7 mouse cellular contexts compared by ENCODE assay signal in genomic region chr14:25464611-25465307, GRCm38 (mm10). TPM values are rescaled to one million over a fixed set of nuclear protein-coding genes. Genes with fewer than 3 reads are reported as not detected.
DNase-seq lines count a peak whose midpoint lies in the region; ATAC-seq and TF ChIP-seq lines count a peak whose summit lies in the region.

No protein-coding gene starts in this region.

- 45% methylated on average over 8 of the region's 8 CpGs for WGBS in macrophage (ENCODE audit: missing documents)
- WGBS in stomach, postnatal 0 days = 47% methylated on average over 8 of the region's 8 CpGs

- ATAC-seq in granulocyte monocyte progenitor cell, adult 5-6 weeks (replicated peaks; ENCODE audit: poor library complexity, severe bottlenecking) = peak; percentile 40
- peak; percentile 84 for ATAC-seq in stomach, postnatal 0 days (ENCODE audit: low FRiP score, low TSS enrichment)

- no peak for TF ChIP-seq EP300 in stomach, postnatal 0 days (optimal IDR thresholded peaks at IDR 0.05)

- peak overlapping the region; percentile 20; the same call in 1 of the 2 replicates for H3K4me2 ChIP-seq in stomach, postnatal 0 days (replicated peaks; ENCODE audit: low read depth)

- H3K79me2 ChIP-seq in macrophage (ENCODE audit: inconsistent target) = peaks cover 100% of the 10 kb centered on the region

- peaks cover 39% of the 10 kb centered on the region for H3K4me1 ChIP-seq in stomach, postnatal 0 days (replicated peaks; ENCODE audit: control insufficient read depth, insufficient read depth)

- H3K27me3 ChIP-seq in stomach, postnatal 0 days (ENCODE audit: control insufficient read depth, insufficient read depth, low read length) = no peaks in the 10 kb centered on the region

- H3K9me3 ChIP-seq in stomach, postnatal 0 days (ENCODE audit: control insufficient read depth, low read length) = no peaks in the 10 kb centered on the region

- H3K36me3 ChIP-seq in macrophage (ENCODE audit: inconsistent target) = no peaks in the 10 kb centered on the region
- no peaks in the 10 kb centered on the region for H3K36me3 ChIP-seq in stomach, postnatal 0 days (ENCODE audit: control insufficient read depth, insufficient read depth, low read length)

- peak overlapping the region; percentile 99 for H3K27ac ChIP-seq in macrophage
- H3K27ac ChIP-seq in stomach, postnatal 0 days (replicated peaks) = peak overlapping the region; percentile 82

- TF ChIP-seq CTCF in stomach, postnatal 0 days (IDR thresholded peaks at IDR 0.05; ENCODE audit: low read depth) = no peak; the same call in 1 of the 2 replicates

- DNase-seq in urinary bladder, adult 2 months (ENCODE audit: low spot score) = peak; percentile 50
- no peak for DNase-seq in urinary bladder, postnatal 36 days (ENCODE audit: low spot score in 2 of 2)
- DNase-seq in stomach, postnatal 0 days (ENCODE audit: low spot score) = peak; percentile 84
- no peak for DNase-seq in embryo, embryonic 9.5 days (ENCODE audit: extremely low spot score)
- DNase-seq in testis, postnatal 10 days (ENCODE audit: low spot score) = no peak

- H3K4me3 ChIP-seq in macrophage (ENCODE audit: inconsistent target) = no peak overlapping the region
- H3K4me3 ChIP-seq in stomach, postnatal 0 days (ENCODE audit: low read depth, low read length) = no peak overlapping the region

- peak overlapping the region; percentile 1; the same call in 1 of the 2 replicates for H3K9ac ChIP-seq in stomach, postnatal 0 days (ENCODE audit: low read length)

RNA-seq across cellular contexts. Expression of gene Zmiz1, which starts 5.8 kb away (rescaled TPM):
- 15.3 and 31.4 TPM in 2 replicates for polyA plus RNA-seq in urinary bladder, adult 2 months (2012; rRNA removed)
- total RNA-seq in granulocyte monocyte progenitor cell, adult 5-6 weeks (2014; fragmentation: Nextera tagmentation) = 93.2 and 97.4 TPM in 2 replicates
- 6.9 and 8.9 TPM in 2 replicates for total RNA-seq in granulocyte monocyte progenitor cell, adult 5-6 weeks (2017)
- 100 to 1,000 TPM; 201 to 426 (median 339) TPM for total RNA-seq in macrophage (2018; cell fraction: chromatin; rRNA removed)
- 100 to 1,000 TPM; 130 to 224 (median 189) TPM for total RNA-seq in macrophage (2018; cell fraction: cytosol; rRNA removed)
- 100 to 1,000 TPM; 176 to 364 (median 261) TPM for total RNA-seq in macrophage (2018; cell fraction: nucleus; rRNA removed)
- polyA plus RNA-seq in macrophage (2018) = 74.5 to 135 TPM (median 101 TPM) in 3 replicates
- 13.0 and 13.8 TPM in 2 replicates for polyA plus RNA-seq in stomach, postnatal 0 days (2015; fragmentation: Nextera tagmentation; extraction: Ambion mirVana)

Comparison
In these comparisons a context has a peak if more than half of its experiments do, and no peak if none do; other contexts are left out.
1. DNase-seq: peak in urinary bladder, adult 2 months (single experiment) and stomach, postnatal 0 days (single experiment); none in urinary bladder, postnatal 36 days (0 of 2), embryo, embryonic 9.5 days (single experiment) and testis, postnatal 10 days (single experiment).